Mouse (Mus musculus): ENCODE data around the gene Slc25a43.

The Slc25a43 gene

DNA sequence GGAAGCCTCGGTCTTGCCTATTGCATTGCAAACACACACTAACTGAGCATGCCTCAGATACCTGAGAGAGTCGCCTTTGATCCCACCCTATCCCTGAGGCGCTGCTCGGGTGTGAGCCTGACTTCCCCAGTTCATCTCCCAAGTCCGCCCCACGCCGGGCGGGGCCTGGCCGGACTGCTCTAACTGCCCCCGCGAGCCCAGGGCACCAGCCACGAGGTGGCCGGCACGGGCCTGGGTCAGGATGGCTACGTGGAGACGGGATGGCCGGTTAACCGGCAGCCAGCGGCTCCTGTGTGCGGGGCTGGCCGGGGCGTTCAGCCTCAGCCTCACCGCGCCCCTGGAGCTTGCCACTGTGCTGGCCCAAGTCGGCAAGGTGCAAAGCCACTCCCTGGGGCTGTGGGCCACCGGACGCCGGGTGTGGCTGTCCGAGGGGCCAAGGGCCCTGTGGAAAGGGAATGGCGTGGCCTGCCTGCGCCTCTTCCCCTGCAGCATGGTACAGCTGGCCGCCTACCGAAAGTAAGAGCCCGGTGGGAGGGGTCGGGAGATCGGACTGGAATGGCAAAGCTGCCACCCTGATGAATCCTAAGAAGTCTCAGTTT lies at the start of gene Slc25a43:
Gene Slc25a43 (plus strand): TSS at position 157 of the 599 bp plus-strand sequence.
- DNase-seq (ENCODE audit: extremely low spot score), result peak; percentile 29

DNA sequence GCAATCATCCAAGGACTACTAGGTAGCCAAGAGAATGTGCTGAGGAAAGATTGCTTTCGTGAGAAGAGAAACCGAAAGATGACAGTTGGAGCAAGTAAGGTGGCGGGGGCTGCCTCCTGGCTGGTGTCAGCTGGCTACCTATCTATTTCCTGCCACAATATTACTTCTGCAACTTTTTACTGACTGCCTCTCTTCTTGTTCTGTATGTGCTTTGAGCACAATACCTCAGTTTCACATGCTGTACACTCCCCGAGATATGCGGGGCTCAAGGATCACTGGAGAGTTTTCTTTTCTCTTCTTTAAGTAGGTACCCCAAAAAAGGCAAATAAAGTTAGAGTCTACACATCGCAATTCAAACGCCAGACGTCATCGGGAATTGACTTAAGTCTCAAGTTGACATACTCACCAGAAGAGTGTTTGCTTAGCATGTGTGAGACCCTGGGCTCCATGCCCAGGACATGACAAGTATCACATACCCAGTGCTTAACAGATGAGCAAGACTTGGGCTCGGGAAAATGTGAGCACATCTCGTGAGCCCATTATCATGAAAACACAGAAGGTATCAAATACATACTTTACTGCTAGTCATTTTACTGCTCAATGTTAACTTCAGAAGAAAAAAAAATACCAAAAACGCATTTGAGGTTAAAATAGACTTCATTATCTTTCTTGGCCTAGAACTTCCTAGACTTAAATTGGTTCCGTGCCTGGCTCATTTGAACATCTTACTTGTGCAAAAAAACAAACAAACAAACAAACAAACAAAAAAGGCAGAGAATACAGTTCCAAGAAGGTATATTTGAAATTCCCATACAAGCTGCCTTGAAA lies 3.1 kb upstream of the Slc25a43 start:
- DNase-seq (ENCODE audit: extremely low spot score), result no peak

DNA sequence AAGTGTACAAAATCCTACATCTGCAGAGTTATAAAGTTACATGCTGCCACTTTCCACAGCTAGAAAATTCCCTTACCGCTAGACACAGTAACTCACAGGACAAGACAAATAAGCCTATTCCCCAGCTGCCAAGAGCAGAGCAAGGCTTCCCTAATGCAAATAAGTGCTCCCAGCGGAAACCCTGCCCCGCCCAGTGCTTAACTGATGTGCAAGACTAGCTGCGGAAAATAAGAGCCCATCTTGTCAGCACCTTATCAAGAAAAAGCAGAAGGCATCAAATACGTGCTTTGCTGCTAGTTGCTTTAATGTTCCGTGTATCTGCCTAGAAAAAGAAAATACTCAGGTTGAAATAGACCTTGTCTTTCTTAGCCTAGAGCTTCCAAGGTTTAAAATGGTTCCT lies 2.2 kb upstream of the Slc25a43 start:
- no peak for DNase-seq (ENCODE audit: extremely low spot score)

DNA sequence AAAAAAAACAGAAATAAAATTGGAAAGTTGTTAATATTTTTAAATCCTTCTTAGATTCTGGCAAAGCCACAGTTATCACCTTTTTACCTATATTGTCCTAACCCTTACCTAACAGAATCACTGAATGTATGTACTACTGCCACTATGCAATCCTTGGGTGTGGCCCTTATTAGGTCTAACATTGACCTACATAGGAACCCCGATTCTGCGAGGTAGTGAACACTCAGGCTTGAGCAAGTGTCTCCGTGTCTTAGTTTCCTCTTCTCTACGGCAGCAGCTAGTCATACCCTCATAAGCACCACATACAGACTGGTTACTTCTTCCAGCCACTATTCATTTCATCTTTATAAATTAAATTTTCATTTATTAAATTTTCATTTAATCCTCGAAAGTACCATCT lies 715 bp upstream of the Slc25a43 start:
- no peak for DNase-seq (ENCODE audit: extremely low spot score)

DNA sequence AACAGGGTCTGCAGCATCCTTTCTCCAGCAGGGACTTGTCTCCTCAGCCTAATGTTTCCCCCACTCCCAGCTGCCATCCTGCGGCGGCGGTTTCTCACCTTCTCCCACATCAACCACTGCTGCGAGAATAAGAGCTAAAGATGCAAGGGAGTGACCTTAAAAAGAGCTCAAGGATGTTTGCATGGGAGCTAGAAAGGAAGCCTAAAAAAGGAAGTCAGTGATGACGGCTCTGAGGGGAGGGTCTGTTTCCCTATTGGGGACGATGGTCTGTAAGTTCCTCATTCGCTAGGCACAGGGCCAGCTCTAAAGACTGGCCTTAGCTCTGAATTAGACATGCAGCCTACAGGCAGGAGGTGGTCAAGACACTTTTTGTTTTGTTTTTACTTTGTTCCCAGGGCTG lies 1.3 kb downstream of the Slc25a43 start:
- DNase-seq (ENCODE audit: extremely low spot score), result no peak

DNA sequence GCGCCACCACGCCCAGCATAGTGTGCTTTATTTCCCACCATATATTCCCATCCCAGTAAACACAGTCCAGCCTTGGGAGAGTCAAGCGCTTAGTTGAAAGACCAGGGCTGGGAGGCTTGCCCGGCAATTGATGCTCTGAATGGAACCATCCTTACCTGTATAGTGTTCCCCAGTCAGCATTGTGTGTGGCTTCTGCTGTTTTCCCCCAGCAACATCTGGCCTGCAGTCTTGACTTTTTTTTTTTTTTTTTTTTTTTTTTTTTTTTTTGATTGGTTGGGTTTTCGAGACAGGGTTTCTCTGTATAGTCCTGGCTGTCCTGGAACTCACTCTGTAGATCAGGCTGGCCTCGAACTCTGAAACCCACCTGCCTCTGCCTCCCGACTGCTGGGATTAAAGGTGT lies 1.9 kb downstream of the Slc25a43 start:
- no peak for DNase-seq (ENCODE audit: extremely low spot score)

DNA sequence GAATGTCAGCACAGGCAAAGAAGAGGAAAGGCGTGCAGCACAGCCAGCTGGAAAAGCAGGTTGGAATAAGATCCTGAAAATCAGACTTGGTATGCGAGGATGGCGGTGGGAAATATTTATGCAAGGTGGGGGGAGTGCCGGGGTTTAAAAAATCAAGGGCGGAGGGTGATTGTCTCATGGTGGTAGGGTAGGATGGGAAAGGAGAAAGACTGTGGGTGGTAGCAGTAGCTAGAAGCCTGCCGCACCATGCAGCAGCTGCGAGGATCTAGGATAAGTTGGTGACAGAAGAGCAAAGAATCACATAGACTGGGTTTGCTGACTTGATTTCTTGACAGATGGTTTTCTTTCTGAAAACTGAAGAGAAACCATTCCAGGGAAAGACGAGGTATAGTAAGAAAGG lies 3.3 kb downstream of the Slc25a43 start:
- DNase-seq (ENCODE audit: extremely low spot score), result no peak

DNA sequence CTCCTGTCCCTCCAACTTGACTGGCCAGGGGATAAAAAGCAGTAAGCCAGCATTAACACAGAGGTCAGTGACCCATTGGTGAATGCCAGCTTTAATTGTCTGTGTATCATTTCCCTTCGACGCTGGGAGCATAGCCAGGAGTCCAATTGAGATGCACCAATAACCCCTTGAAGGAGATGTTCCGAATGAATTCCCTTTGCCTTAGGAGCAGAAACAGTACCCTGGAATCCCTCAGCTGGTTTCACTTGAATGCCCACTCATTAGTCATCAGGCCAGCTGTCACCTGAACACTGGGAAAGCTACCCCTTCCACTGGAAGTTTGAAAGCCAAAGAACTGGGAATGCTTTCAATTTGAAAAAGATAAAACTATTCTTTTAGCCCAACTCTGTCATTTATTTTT lies 5.1 kb downstream of the Slc25a43 start:
- DNase-seq (ENCODE audit: extremely low spot score), result no peak

DNA sequence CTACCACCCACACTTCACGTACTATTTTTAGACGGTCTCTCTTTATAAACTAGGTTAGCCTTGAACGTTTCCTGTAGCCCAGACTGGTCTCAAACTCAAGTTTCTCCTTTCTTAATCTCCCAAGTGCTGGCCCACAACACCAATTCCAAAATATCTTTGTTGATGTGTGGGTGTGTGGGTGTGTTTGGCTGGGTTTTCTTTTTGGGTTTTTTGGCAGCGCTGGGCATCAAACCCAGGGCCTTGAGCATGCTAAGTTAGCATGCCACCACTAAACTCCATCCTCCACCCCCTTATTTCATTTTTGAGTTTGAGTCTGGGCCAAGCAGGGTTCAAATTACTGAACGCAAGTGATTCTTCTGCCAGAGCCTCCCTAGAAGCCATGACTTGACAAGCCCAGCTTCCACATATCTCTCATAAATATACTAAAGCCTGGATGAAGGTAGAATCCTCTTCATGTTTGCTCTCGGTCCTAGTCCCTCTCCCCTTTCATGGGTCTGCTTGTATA lies 5.9 kb downstream of the Slc25a43 start:
- no peak for DNase-seq (ENCODE audit: extremely low spot score)

DNA sequence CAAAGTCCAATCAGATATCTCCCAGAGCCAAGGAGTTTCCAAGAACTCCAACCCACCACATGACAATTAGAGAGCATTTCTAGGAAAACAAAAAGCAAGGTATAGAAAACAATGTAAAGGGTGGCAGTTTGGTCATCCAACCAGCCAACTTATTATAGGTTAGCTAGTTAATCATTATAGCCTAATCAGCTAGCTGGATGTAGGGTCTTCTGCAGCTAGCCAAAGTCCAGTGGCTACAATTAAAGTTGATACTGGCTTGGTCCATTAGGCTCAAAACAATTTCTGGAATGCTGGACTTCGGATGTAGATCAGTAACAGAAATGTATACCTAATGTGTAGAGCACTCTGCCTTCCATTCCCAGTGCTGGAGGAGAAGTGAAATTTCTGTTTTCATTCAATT lies 7.1 kb downstream of the Slc25a43 start:
- DNase-seq (ENCODE audit: extremely low spot score), result no peak

DNA sequence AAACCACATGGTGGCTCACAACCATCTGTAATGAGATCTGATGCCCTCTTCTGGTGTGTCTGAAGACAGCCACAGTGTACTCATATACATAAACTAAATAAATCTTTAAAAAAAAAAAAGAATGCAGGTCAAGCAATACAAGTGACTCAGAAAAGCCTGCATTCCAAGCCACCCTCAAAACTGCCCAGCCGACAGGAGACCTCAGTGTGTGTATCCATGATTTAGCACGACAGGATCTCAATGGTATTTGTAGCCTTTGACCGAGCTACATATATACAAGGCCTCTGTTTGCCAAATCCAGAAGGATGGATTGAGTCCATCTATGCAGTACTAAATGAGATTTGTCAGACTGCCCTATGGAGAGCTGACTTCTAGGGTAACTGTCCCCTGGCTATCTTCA lies 9.1 kb downstream of the Slc25a43 start:
- no peak for DNase-seq (ENCODE audit: extremely low spot score)

DNA sequence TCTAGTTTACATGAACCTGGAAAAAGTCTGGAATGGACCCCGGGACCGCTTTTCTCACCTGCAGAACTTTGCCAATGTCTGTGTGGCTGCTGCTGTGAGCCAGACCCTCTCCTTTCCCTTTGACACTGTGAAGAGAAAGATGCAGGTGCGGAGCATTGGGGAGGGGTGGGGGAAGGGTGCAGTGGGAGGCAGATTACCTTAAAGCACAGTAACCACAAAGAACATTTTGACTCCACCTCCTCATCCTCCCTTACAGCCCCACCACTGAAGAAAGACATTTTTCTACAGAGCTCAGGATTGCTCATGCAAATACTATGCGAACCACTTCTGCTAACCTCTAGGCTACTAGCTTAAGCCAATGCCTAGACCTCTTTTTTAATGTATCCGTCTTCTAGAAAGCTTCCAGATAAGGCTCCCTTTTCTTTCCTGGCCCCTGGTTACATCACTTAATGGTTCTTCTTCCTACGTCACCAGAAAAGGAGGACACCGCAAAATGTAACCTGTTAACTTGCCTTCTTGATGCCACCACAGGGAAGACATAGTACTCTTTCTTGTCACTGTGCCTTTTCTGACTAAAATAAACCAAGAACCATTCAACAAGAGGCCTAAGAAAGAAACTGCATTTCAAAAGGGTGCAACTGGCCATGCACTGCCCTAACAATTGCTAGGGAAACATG lies 14.5 kb downstream of the Slc25a43 start:
- DNase-seq (ENCODE audit: extremely low spot score), result no peak

DNA sequence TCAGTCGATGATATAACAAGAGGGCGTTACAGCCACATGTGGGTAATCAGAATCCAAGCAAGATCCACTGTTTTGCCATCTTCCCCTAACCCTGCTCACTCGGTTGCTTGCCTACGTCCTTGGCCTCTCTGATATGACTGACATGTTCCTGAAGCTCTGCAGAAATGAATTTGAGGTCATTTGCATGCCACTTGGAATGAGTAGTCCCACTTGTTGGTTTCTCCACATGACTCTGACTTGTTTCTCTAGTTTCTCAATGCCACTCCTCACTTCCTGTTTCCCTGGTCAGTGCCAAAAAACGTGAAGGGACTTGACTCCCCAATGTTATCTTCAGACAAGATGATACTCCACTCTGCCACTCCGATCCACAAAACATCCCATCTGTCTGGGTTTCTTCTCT lies 15.1 kb downstream of the Slc25a43 start:
- no peak for DNase-seq (ENCODE audit: extremely low spot score)

DNA sequence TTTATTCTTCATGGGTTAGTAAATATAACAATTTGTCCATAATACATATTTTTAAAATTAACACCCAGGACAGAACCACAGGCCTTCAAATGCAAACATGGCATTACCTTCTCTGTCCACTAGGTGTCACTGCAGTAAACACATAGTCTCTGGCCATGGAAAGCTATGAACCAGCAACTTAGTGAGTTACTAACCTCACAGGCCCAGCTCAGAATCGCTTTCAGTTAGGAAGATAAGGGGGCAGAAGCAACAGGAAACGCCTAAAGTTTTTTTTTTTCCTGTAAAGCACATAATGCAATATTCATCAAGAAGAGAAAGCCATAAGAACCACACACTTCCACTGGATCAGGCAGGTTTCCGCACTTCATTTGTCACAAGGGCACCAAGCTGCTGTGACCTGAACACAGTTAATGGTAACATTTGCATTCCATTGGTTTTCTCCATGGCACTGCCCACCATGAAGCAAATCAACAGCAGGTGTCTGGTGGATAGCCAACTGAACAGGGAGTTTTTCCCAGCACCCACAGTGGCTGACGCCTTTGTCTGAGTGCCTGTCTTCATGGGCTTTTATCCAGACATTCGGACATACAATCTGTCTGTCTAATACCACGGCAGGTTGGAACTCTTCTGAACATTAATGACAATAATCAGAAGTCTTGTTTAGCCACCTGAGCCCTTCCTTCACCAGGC lies 17.6 kb downstream of the Slc25a43 start:
- DNase-seq (ENCODE audit: extremely low spot score), result peak; percentile 37

DNA sequence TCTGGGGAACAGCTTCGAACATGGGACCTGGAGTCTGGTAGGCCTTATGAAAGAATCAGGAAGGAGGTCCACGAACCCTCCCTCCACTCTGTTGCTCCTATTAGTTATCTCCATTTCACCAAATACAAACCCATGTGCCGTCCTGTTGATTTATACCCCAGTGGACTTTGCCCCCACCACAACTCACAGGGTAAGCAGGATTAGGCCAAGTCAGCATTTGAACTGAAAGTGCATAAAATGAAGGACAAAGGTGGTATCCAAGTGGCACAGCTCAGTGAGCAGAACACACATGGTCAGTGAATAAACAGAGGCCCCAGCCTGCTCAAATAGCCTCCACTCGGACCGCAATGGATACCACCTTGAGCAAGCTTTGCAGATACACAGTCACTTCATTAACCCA lies 18.8 kb downstream of the Slc25a43 start:
- no peak for DNase-seq (ENCODE audit: extremely low spot score)

DNA sequence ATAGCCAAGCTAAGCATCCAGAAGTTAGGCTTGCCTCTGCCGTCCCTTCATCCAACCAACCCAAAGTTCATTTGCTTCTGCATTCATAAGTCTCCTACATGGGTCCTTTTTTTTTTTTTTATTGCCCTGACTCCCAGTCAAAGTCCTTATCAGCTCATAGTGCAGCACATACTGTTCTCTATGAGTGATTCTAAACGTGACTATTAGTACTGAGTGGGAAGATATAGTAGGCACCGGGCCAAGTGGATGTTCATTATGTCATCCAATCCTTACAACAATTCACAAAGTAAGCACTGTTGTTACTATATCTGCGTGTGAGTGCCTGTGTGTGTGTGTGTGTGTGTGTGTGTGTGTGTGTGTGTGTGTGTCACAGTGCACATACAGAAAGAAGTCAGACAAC lies 19.4 kb downstream of the Slc25a43 start:
- no peak for DNase-seq (ENCODE audit: extremely low spot score)

DNA sequence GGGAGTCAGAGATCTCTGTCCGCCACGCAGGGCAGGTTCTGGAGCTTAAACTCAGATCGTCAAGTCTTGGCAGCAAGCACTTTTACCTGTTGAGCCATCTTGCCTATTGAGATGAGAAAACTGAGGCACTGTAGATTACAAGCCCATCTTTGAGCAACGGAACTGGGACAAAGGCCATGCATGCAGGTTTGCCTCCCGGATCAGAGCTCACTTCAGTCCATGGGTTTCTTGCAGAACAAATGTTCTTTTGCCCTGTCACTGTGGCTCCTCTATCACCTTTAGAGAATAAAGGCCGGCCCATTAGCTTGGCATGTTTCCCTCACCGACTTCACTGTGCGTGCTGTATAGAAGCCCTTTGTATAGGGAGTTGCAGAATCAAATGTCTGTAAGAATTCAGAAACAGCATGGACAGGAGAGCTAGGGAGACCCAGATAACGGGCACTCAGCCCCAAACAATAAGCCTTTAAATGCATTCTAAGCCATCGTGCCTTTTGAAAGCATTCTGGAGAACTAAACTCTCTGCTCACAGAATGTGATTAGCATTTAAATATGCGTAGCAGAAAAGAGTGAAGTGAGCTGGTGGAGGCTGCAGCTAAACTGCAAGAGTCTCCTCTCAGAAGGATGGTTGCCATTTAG lies 20.0 kb downstream of the Slc25a43 start:
- no peak for DNase-seq (ENCODE audit: extremely low spot score)

DNA sequence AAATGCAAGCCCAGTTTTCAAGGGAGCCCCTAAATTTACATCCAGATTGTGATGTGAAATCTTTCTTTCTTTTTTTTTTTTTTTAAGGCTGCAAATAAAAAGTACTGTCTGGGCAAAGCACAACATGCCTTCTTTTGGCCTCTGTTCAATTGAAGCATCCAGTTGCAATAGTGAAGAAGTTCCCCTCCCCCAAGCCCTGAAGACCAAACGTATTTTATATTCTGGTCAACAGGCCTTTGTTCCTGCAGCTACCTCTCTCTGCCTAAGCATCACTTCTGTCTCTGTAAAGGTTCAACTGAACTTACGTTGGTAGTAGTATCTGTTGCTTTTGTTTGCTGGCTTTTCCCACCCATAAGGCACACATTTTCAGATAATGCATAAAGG lies 20.5 kb downstream of the Slc25a43 start:
- DNase-seq (ENCODE audit: extremely low spot score), result no peak

DNA sequence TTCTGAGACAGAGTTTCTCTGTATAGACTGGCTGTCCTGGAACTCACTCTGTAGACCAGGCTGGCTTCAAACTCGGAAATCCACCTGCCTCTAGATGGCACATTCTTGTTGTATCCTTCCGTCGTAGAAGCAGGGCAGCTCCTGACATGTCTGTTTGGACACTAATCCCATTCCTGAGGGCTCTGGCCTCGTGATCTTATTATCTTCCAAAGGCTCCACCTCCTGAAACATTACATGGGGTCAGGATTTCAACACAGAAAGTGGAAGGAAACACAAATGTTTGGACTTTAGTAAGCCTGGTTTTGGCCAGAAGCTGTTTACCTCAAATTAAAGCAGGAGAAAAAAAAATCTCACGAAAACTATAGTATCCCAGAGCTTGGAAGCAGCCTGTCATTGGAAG lies 23.9 kb downstream of the Slc25a43 start:
- DNase-seq (ENCODE audit: extremely low spot score), result no peak

DNA sequence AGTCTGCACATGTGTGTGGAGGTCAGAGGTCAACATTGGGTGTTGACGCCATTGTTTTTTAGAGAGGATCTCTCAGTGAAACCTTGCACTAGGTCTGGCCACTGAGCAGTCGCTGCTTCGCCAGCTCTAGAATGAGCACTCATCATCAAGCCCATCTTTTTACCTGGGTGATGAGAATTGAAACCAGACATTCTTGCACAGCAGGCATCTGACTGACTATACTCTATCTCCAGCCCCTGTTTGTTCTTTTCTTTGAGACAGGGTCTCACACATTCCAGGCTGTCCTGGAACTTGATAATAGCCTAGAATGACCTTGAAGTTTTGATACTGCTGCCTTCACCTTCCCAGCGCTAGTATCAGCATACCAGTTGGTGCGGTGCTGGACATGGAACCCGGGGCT lies 29.1 kb downstream of the Slc25a43 start:
- DNase-seq (ENCODE audit: extremely low spot score), result no peak

DNA sequence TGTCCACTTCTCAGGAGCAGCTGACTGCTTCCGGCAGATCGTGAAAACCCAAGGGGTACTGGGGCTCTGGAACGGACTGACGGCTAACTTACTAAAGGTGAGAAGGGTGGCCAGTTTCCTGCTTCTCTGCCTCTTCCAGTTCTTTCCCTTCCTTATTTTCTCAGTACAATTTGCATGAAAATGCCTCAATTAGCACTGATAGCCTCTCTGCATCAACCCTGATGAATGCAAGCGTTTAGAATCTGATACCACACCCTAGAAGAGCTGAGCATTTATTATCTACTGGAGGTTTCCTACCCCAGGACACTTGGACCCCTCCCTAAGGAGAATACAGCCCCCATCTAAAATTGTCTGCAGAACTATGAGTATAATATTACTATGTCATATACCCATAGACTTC lies 32.1 kb downstream of the Slc25a43 start:
- no peak for DNase-seq (ENCODE audit: extremely low spot score)

DNA sequence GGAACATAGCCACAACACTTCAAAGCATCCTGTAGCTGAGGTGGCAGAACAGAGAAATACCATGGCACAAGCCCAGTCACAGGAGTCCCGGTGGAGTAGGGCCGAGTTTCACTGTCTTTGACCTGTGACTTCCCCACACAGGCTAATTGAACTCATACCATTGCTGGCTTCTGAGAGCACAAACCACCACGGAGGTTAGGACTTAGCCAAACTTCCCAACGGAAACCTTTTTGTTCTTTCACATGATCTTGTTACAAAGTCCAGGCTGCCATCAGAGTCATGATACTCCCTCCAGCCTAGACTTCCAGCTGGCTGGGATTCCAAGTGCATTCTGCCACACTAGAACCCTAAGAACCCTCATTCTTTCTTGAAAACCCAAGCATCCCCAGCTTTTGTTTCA lies 34.2 kb downstream of the Slc25a43 start:
- no peak for DNase-seq (ENCODE audit: extremely low spot score)
